Mouse (Mus musculus): Measurements from ENCODE around the gene Slc25a42.

DNA sequence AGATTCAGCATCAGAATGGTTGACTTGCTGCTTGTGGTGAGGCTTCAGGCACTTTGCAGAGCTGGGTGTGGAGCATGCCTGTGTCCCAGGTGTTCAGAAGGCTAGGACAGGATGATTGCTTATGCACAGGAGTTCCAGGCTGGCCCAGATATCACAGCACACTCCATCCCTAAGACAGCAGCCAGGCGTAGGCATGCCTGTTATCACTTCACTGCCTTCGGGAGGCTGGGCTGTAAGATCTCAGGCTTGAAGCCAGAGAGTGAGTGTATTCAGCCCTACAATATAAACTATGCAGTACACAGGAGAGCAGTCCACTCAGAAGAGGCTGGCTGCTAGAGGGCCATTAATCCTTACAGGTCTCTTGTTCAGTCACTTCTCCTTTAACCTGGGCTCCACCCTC lies 46.9 kb upstream of the Slc25a42 start:
- no peak for TF ChIP-seq CTCF (IDR thresholded peaks at IDR 0.05; ENCODE audit: low read depth)
- no peak for TF ChIP-seq EP300 (optimal IDR thresholded peaks at IDR 0.05)

Data from stomach, postnatal 0 days (tissue).